Mouse (Mus musculus) layer of hippocampus, adult 8-10 months (tissue): ENCODE results near the gene Itgb1. TPM values are rescaled to one million over a fixed set of nuclear protein-coding genes. Genes with fewer than 3 reads are reported as not detected.
A peak's percentile ranks its signal among the peaks of the same experiment; 100 is the strongest.

ENCODE experiments used
- DNase-seq, 2 experiments: peaks; one replicate each; pipeline ENCODE4 v3.0.0; 2022; ENCODE audit warnings: low spot score in 2 of 2
- total RNA-seq, 4 experiments: library from RNA; stranded (reverse); gene quantifications; 2 replicates each; pipeline ENCODE4 v1.2.4; 2022

Gene Itgb1
- 10 to 100 TPM; 37.0 to 52.4 (median 45.1) TPM for total RNA-seq

DNA sequence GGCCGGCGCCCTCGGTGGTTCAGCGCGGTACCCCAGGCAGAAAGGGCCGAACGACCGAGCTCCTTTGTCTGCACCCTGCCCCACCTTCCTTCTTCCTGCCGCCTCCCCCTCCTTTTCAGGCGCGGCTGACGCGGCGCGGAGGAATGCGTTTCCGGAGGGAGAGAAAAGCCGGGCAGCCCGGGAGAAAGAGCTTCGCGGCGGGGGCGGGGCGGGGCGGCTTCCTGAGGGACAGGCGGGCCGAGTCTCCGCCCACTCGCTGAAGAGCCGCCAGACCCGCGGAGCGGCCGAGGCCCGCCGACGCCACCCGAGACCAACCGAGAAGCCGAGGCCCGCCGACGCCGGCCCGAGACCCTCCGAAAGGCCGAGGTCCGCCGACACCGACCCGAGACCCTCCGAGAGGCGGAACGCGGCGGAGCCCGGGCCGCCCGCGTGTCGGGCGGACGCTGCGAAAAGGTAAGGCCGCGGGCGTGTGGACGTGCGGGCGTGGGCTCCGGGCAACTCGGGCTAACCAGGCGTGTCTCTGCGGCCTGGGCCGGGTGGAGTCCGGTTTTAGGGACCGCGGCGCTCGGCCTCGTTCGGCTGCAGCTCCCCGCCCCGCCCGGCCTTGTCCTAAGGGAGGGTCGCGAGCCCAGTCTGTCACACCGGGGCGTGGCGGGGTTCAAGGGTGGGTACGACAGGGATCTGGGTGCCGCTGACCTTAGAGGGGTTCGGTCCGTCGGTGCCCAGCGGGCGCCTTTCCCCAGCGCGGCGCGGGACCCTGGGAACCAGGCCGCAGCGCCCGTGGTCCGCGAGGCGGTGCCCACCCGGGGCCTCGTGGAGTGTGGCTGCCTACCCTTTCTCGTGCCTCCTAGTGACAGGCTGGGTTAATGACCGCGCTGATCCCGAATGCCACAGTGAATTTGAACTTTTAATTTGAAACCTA lies at the start of gene Itgb1:
TSS of gene Itgb1 (plus strand) at position 148 of the 922 bp plus-strand sequence.
- peak; percentile 80 to 81 for DNase-seq

DNA sequence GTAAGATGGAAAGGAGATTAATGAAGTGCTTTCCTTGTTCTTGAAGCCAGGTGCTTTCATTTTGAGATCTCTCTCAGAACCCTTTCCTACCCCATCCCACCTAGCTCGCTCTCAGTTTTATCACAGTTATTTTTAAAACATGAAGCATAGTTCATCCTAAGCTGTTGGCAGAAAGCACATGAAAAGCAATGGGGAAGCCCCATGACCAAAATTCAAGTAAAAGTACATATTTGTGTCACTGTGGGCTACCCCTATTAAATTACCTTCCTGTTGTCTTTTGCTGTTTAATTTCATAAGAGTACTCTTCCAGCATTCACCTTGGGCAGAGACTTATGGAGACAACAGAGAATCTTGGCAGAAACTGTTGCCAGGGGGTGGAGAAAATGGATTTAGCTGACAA lies 42.4 kb upstream of the Itgb1 start:
- no peak for DNase-seq

DNA sequence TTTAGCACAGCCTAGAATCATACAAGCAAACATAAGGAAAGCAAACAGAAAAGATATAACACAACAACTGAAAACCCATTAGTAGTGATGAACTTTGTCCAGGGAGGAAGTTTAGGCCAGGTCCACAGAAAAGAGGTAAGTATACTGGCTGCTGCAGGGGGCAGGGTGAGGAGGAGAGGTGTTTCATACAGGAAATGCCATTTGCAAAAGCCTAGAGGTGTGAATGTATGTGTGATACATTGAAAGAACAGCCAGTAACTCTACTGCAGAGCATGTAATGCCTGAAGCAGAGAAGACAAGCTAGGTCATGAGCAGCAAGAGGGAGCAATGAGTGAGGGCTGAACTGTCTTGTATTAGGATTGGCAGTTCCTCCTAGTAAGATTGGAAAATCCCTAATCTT lies 40.0 kb upstream of the Itgb1 start:
- DNase-seq: no peak

DNA sequence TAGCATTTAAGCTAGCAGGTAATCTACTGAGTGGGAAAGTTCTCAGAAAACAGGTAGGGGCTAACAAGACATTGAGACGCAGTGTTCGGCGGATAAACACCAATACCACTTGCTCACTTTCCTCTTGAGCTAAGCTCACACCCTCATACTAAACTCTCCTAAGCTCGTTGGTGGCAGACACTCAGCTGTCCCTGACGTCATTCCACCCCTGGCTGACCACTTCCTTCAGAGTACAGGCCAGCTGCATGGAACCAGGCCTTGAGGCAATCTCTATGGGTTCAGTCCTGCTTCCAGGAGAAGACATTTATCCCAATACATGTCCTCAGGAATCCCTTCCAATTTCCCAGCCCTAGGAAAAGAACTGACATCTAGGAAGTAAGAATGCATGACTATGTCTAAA lies 39.0 kb upstream of the Itgb1 start:
- DNase-seq: no peak

DNA sequence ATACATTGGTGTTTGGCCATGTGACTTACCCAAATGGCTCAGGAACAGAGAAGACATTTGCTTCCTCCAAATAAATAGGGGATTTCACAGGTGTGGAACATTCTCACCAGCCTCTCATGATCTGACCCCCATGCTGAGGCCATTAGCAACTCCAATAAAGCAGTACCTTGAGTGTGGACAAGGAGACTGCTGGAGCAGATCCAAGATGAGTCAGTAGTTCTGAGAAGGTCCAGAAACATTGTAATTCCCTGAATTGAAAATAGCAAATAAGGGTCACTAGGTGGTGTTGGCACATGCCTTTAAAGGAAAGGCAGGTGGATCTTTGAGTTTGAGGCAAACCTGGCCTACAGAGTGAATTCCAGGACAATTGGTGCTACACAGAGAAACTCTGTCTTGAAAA lies 37.4 kb upstream of the Itgb1 start:
- DNase-seq: no peak

DNA sequence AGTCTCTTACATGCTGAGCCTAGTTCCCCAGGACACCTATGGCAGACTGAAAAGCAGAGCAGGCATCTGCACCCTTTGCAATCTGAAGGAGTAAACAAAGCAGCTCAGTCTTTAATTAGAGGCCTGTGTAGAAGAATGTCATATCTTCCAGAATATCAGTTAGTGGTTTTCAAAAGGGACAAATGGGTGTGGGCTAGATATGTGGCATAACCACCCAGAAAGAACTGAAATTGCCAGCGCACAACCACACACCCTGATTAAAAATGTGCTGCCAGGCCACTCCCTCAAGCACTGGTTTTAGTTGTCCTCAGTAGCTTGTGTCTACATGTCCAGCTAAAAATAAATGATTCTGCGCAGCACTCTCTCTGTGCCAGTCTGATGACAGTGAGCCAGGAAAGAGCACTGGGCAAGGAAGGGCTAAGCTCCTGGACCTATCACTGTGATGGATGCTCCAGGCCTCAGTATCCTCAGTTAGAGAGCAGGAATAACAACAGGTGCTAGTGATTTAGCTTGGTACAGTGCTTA lies 35.1 kb upstream of the Itgb1 start:
- DNase-seq: no peak

DNA sequence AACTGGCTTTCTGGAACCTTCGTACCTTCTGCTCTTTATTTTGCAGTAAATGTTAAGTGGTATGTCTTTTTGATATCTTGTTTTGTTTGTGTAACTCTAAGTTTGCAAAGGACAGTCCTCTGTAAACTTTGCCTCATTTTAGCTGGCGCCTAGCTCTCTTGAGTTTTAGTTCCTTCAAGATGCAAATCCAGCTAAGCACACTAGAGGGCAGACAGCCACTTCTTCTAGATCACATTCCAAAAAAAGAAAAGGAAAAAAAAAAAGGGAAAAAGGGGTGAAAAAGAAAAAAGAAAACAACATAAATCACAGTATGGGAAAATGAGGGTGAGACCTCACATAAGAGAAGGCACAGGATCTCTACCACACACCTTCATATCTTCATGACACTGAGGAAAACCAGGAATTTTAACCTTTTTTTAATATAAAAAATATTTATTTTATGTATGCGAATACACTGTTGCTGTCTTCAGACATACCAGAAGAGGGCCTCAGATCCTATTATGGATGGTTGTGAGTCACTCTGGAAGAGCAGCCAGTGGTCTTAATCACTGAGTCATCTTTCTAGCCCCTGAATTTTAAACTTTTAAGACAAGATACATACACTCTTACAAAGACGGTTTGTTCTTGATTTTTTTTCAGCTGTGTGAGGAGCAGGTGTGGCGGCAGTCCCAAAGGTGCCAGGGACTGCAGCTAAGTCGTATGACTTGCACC lies 32.9 kb upstream of the Itgb1 start:
- peak in 1 of 2 experiments; percentile 39 for DNase-seq

DNA sequence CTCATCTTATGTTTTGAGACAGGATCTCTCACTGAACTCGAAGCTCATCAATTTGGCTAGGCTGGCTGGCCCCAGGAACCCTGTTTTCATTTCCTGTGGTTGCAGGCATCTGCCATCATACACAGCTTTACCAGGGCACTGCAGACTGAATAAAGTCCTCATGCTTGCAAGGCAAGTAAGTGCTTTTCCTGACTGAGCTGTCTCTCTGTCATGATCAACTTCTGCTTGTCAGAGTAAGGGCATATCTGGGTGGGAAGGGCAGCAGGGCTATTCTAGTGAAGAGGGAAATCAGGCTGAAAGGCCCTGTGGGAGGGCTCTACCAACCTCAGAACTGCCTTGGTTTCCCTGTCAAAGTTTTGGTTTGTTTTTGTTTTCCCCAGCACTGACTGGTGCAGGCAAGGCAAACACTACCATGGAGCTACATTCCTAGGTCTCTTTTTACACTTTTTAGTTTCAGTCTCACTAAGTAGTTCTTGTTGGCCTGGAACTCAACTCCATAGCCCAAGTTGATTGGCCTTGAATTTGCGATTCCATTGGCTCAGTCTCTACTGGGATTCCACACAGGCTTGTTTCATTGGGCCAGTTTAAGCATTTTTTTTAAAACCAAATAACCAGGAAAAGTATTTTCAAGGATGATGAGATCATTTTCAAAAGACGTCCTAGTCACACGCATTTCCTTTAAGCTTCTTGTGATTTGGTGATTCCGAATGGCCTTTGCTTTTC lies 31.7 kb upstream of the Itgb1 start:
- no peak for DNase-seq

DNA sequence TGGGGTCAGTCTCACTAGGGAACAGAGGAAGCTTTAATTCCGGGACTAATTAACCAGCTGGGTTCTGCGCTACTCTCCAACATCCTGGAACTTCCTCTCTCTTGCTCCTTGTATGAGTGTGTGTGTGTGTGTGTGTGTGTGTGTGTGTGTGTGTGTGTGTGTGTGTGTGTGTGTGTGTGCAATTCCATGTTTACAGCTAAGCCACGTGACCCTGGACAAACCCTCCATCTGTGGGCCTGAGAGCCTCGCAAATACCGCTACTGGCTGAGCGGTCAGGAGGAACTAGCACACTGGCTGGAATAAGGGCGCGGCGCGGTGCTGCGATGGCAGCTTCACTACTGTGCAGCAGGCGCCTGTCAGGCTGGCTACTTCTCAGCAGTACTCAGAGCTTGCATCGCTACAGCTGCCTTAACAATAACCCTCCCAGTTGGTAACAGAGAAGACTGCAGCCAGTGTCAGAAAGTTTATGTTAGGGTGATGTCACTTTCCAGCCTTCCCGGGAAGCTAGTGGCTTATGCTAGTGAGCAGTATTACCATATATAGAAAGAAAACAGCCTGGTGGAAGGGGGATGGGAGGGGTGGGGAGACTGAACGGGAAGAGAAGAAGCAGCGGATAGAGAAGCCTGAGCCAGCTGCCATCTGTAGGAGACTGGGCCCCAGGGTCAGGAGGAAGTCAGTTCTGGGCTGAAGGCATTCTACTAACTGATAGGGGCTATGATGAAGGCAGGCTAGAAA lies 30.9 kb upstream of the Itgb1 start:
- peak; percentile 23 to 34 for DNase-seq

DNA sequence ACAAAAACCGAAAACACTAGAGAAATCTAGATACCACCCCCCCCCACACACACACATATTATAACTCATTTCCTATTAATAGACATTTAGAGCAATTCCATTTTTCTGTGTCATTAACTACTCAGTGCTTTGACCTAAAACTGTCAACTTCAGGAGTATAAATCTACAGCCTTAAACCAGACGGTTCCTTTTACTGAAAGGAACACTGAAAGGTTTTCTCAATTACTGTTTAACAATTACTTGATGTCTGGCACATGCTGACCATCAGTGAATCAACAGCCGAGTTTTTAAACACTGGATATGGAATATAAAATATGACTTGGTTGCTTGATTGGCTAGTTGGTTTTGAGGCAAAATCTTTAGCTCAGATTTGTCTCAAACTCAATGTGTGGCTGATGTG lies 23.3 kb upstream of the Itgb1 start:
- no peak for DNase-seq

DNA sequence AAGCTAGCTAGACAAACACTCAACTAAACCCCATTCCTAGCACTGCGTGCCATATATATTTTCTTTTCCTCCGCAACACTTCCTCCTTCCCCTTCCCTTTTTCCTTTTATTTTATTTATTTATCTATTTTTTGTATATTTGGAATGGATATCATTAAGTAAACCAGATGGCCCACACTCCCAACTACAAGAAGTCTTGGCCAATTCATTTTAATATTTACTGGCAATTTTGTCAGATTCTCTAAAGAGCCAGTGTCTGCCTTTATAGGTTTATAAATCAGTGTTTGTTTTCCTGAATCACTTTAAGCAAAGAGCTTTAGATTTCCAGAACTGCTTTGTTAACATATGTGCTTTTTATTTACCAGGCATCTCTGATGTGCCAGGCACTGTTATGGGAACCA lies 22.8 kb upstream of the Itgb1 start:
- no peak for DNase-seq

DNA sequence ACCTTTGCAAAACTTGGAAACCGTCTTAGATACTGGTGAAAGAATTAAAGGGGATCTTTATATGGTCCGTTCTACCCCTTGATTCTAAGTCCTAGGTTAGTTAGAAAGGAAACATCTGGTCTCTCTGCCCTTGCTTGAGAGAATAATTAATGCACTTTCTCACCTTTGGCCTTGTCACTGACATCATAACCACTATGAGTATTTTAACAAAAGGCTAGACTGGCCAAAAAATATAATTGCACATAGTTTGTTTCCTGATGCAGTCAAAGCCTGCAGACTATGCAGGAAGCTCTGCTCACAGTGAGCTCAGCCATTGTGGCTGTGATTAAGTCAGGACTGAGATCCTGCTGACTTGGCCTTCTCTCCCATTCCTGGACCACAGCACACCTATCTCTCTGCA lies 22.3 kb upstream of the Itgb1 start:
- no peak for DNase-seq

DNA sequence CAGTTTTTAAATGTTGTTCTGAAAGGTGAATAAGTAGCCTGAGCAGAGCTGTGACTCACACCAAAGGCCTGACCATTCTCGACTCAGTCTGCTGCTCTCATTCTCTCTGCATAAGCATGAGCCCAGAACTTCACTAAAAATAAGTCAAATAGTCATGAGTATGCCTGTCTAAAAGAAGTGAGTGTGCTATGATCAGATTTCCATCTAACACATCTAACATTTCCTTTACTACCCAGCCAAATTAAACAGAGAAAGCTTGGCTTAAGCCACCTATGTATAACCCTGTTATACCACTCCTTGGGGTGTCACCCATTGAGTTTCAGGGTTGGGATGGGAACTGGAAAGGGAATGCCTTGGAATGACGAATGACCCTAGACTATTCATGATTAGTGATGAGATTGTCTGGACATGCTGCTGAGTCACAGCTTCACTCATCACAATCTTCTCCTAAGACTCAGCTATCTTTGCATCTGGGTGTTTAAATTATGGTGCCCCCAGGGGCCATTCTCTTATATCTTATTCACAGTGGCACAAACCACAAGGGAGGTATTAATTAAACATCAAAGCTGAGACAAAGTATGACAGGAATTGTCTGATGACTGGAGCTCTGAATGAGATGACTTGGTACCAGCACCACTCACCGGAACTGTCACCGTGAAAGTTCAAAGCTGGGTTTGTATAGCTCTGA lies 18.7 kb upstream of the Itgb1 start:
- no peak for DNase-seq

DNA sequence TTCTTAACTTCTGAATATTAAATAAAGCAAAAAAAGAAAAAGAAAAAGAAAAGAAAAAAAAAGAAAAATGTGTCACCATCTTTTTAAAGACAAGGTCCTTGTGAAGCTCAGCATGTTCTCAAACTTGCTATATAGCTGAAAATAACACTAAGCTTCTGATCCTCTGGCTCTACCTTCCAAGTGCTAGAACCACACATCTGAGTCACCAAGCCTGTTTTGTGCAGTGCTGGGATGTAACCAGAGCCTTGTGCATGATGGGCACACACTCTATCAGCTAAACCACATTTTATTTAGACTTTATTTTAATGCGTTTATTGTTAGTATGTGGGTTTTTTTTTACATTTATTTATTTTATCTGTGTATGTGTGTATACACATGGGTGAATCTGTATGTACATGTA lies 13.6 kb upstream of the Itgb1 start:
- no peak for DNase-seq

DNA sequence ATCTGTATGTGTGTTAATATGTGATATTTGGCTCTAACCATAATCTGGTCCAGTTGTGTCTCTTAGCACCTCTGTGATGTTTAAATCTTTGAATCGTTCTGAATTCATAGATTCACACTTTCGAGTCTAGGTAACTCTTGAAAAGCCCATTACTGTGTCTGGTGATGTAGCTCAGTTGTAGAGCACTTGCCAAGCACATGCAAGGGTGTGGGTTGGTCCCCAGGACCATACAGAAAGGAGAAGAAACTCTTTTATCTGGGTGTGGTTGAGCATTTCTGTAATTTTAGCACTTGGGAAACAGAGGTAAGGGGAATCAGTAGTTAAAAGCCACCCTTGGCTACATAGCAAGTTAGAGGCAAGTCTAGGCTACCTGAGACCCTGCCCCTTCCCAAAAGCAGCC lies 13.0 kb upstream of the Itgb1 start:
- DNase-seq: no peak

DNA sequence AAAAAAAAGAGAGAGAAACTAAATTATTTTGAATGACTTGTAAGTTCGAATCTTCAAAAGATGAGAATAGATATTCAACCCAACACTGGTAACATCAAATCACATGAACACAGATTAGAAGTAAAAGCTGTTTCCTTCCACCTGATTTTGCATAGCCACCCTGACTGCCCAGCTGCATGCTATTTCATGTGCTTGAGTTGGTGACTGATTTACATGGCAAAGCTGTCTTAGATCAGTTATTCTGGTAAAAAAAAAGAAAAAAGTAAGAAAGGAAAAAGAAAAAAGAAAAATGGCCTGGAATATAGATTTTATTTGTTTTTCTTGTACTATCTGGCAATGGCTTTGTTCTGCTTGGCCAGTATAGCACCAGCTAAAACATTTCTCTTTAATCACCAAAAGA lies 12.5 kb upstream of the Itgb1 start:
- DNase-seq: no peak

DNA sequence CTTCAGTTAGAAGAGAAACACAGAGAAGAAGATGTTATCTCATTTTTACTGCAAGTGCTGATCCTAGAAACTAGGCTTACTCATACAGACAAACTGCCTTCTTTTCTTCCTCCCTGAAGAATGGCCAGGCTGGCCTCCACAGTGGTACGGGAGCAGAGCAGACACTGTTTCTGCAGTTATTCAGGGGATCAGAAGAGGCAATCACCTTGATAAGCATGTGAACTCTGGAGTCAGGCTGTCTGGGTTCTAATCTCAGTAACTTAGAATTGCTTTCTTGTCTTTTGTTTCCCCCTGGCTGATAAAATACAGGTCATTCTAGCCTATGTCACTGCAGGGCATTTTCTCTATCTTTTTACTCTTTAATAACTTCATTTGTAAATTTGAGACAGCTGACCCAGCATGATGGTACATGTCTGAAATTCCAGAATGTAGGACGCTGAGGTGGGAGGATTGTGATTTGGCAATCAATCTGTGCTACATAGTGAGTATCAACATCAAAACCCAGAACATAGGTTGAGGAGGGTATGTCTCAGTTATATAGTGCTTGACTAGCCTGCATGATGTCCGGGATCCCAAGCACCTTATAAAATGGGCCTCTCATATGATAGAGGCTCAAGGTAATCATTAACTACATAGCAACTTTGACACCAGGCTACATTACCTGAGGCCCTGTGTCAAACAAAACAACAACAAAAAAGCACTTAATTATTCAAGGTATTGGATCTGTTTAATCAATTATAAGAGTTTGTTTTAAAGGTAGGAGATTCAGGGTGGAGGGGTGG lies 9.4 kb upstream of the Itgb1 start:
- DNase-seq: no peak

DNA sequence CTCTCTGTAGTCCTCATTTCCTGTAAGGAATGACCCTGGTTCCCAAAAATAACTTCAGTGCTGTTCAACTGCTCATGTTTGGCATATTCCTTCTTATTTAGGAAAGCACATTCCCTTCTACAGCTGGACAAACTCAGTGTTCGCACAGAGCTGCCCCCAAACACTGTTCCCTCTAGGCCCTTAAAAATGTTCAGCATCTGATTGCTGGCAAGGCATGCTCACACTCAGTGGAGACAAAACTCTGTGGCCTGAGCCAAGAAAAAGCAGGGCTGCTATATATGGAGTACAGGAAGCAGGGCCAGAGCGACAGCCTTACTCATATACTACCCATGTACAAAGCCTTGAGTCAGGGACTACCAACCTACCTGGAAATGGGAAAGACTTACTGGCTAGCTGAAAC lies 5.5 kb upstream of the Itgb1 start:
- peak in 1 of 2 experiments; percentile 12 for DNase-seq

DNA sequence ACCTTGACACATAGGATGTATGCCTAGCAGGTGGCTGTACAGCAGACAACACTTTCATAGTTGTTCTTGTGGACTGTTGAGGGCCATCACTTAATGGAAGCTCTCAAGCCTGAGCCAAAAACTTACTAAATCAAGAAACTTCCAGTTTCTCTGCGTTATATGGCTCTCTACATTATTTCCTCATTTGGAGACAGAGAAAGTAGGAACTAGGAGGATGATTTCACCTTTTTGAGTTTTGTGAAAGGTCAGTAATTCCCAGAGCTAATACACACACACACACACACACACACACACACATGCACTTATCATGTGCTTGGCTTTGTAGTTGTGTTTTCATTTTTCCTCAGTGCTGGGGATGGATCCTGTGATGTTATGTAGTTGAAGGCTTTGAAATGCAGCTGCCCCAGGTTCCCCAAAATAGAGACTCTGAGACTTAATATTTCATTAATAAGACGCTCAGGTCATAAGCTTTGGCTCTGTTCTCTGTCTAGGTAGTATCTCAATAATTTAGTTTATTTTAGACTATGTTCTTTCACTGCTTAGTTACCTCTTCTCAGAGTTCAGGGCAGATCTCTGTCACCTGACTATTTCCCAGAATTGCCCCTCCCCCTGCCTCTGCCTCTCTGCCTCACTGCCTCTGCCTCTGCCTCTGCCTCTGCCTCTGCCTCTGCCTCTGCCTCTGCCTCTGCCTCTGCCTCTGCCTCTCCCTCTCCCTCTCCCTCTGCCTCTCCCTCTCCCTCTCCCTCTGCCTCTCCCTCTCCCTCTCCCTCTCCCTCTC lies 4.7 kb upstream of the Itgb1 start:
- DNase-seq: no peak
